ENCODE assay signal across 8 mouse cellular contexts in the genomic region with DNA sequence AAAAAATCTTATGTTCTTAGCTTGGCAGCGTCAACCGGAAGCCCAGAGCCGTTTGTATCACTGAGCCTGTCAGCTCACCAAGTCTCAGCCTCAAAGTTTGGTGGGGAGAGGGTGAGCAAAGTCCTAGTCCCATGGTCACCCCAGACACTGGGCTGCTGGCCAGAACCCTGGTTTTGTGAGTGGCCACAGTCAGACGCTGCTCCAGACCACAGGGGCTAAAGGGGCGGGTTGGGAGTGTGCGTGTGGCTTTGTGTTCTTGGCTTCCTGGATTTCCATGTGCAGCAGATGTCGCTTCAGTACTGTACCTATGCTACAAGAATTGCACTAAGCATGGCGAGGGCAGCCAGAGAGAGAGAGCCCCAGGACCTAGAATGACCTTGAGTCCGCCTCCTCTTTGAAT. TPM values are rescaled to one million over a fixed set of nuclear protein-coding genes. Genes with fewer than 3 reads are reported as not detected.
DNase-seq lines count a peak whose midpoint lies in the region; ATAC-seq and TF ChIP-seq lines count a peak whose summit lies in the region.
"Had no signal": no experiment of that assay in that cellular context is flagged by ENCODE, and none has a peak within 500 bp of the region (broad histone marks: within the 10 kb centered on the region; RNA-seq: fewer than 3 reads in every experiment).

No protein-coding gene starts in this region.

- no peaks in the 10 kb centered on the region for H3K36me3 ChIP-seq in lung, embryonic 16.5 days (ENCODE audit: control insufficient read depth, insufficient read depth, low read length)
- peaks cover 19% of the 10 kb centered on the region for H3K36me3 ChIP-seq in embryonic facial prominence, embryonic 10.5 days (replicated peaks)
- peaks cover 9% of the 10 kb centered on the region for H3K36me3 ChIP-seq in intestine, postnatal 0 days (ENCODE audit: control insufficient read depth, insufficient read depth)

- ATAC-seq in lung, embryonic 16.5 days (ENCODE audit: low read depth): no peak
- no peak for ATAC-seq in intestine, postnatal 0 days

- H3K9me3 ChIP-seq in lung, embryonic 16.5 days (ENCODE audit: control insufficient read depth, low read length): no peaks in the 10 kb centered on the region
- no peaks in the 10 kb centered on the region for H3K9me3 ChIP-seq in embryonic facial prominence, embryonic 10.5 days
- H3K9me3 ChIP-seq in intestine, postnatal 0 days (ENCODE audit: control insufficient read depth): no peaks in the 10 kb centered on the region

- TF ChIP-seq POLR2A in lung, adult 2 months (IDR thresholded peaks at IDR 0.05; ENCODE audit: borderline replicate concordance, extremely low read depth, low read depth, low read length): no peak

- H3K9ac ChIP-seq in lung, embryonic 16.5 days (ENCODE audit: low read length): no peak overlapping the region; the same call in 1 of the 2 replicates
- no peak overlapping the region for H3K9ac ChIP-seq in intestine, postnatal 0 days (ENCODE audit: low read depth, low read length)

- TF ChIP-seq CTCF in lung, adult 2 months (IDR thresholded peaks at IDR 0.05; ENCODE audit: insufficient read depth, low read length): no peak
- TF ChIP-seq CTCF in intestine, postnatal 0 days (IDR thresholded peaks at IDR 0.05; ENCODE audit: low read depth): no peak

- H3K4me1 ChIP-seq in lung, embryonic 16.5 days (replicated peaks; ENCODE audit: control insufficient read depth, insufficient read depth, low read length): peaks cover 38% of the 10 kb centered on the region
- H3K4me1 ChIP-seq in lung, adult 2 months (ENCODE audit: control insufficient read depth, insufficient read depth, low read length): peaks cover 12% of the 10 kb centered on the region
- peaks cover 65% of the 10 kb centered on the region for H3K4me1 ChIP-seq in embryonic facial prominence, embryonic 10.5 days
- H3K4me1 ChIP-seq in intestine, postnatal 0 days (replicated peaks; ENCODE audit: control insufficient read depth, insufficient read depth, low read length): peaks cover 10% of the 10 kb centered on the region; the same call in 1 of the 2 replicates

- no peak for DNase-seq in lung, adult 2 months
- DNase-seq in embryonic facial prominence, embryonic 10.5 days (ENCODE audit: low spot score): no peak
- peak; percentile 80 for DNase-seq in lung, postnatal 10 days
- DNase-seq in gastrocnemius, adult 8-10 months (ENCODE audit: low spot score in 2 of 2): no peak
- DNase-seq in layer of hippocampus, postnatal 36 days: no peak

- H3K27ac ChIP-seq in lung, embryonic 16.5 days (ENCODE audit: low read length): peak overlapping the region; percentile 94
- H3K27ac ChIP-seq in embryonic facial prominence, embryonic 10.5 days (replicated peaks): peak overlapping the region; percentile 89
- peak overlapping the region; percentile 88 for H3K27ac ChIP-seq in intestine, postnatal 0 days (ENCODE audit: low read depth, low read length)

- no peak overlapping the region for H3K4me3 ChIP-seq in lung, embryonic 16.5 days (ENCODE audit: low read length)
- H3K4me3 ChIP-seq in lung, adult 2 months (replicated peaks; ENCODE audit: extremely low read depth, low read depth, low read length): no peak overlapping the region
- 0 out of 2 replicates have a peak overlapping the region, but pooled peaks have one; percentile 65 for H3K4me3 ChIP-seq in embryonic facial prominence, embryonic 10.5 days
- no peak overlapping the region for H3K4me3 ChIP-seq in intestine, postnatal 0 days (ENCODE audit: low read depth, low read length)

- 68% methylated on average over 9 of the region's 9 CpGs for WGBS in lung, embryonic 16.5 days
- WGBS in lung, adult 2 months: 65% methylated on average over 9 of the region's 9 CpGs
- 89% methylated on average over 9 of the region's 9 CpGs for WGBS in embryonic facial prominence, embryonic 10.5 days
- WGBS in intestine, postnatal 0 days: 66% methylated on average over 9 of the region's 9 CpGs

- H3K4me2 ChIP-seq in lung, embryonic 16.5 days (ENCODE audit: low read depth, low read length): no peak overlapping the region
- peak overlapping the region; percentile 68 for H3K4me2 ChIP-seq in intestine, postnatal 0 days (replicated peaks; ENCODE audit: low read depth)

- H3K27me3 ChIP-seq in lung, embryonic 16.5 days (ENCODE audit: control insufficient read depth, insufficient read depth, low read depth, low read length): no peaks in the 10 kb centered on the region
- H3K27me3 ChIP-seq in embryonic facial prominence, embryonic 10.5 days (replicated peaks; ENCODE audit: low read depth, poor library complexity, severe bottlenecking): no peaks in the 10 kb centered on the region
- no peaks in the 10 kb centered on the region for H3K27me3 ChIP-seq in intestine, postnatal 0 days (replicated peaks; ENCODE audit: control insufficient read depth, insufficient read depth, low read length)

RNA-seq across cellular contexts. Expression of gene Sigmar1, which starts 3.2 kb away (rescaled TPM):
- polyA plus RNA-seq in lung, embryonic 16.5 days (2015; fragmentation: Nextera tagmentation; extraction: Ambion mirVana): 69.9 and 72.2 TPM in 2 replicates
- 70.9 and 83.3 TPM in 2 replicates for polyA plus RNA-seq in lung, adult 2 months (2012; rRNA removed)
- 87.6 and 91.5 TPM in 2 replicates for polyA plus RNA-seq in embryonic facial prominence, embryonic 10.5 days (2016; fragmentation: Nextera tagmentation; extraction: Ambion mirVana)
- polyA plus RNA-seq in intestine, postnatal 0 days (2015; fragmentation: Nextera tagmentation; extraction: Ambion mirVana): 46.4 and 50.6 TPM in 2 replicates
- 1 to 10 TPM; 5.9 to 8.9 (median 6.7) TPM for total RNA-seq in gastrocnemius, adult 8-10 months (2022)
- total RNA-seq in layer of hippocampus, postnatal 36 days (2021): 10 to 100 TPM; 38.6 to 41.1 TPM

RNA-seq across cellular contexts. Expression of gene Galt, which starts 4.2 kb away (rescaled TPM):
- 36.5 and 39.6 TPM in 2 replicates for polyA plus RNA-seq in lung, embryonic 16.5 days (2015; fragmentation: Nextera tagmentation; extraction: Ambion mirVana)
- 95.1 and 103 TPM in 2 replicates for polyA plus RNA-seq in lung, adult 2 months (2012; rRNA removed)
- 31.2 and 34.3 TPM in 2 replicates for polyA plus RNA-seq in embryonic facial prominence, embryonic 10.5 days (2016; fragmentation: Nextera tagmentation; extraction: Ambion mirVana)
- polyA plus RNA-seq in intestine, postnatal 0 days (2015; fragmentation: Nextera tagmentation; extraction: Ambion mirVana): 90.5 and 105 TPM in 2 replicates
- 10 to 100 TPM; 26.3 to 29.3 (median 27.4) TPM for total RNA-seq in gastrocnemius, adult 8-10 months (2022)
- 10 to 100 TPM; 51.5 to 52.1 TPM for total RNA-seq in layer of hippocampus, postnatal 36 days (2021)

RNA-seq across cellular contexts. Expression of gene Ccl27a, which starts 14.8 kb away (rescaled TPM):
- polyA plus RNA-seq in lung, embryonic 16.5 days (2015; fragmentation: Nextera tagmentation; extraction: Ambion mirVana): 30.5 and 33.2 TPM in 2 replicates
- polyA plus RNA-seq in lung, adult 2 months (2012; rRNA removed): 34.5 and 43.2 TPM in 2 replicates
- 41.4 and 43.2 TPM in 2 replicates for polyA plus RNA-seq in embryonic facial prominence, embryonic 10.5 days (2016; fragmentation: Nextera tagmentation; extraction: Ambion mirVana)
- 21.5 and 21.9 TPM in 2 replicates for polyA plus RNA-seq in intestine, postnatal 0 days (2015; fragmentation: Nextera tagmentation; extraction: Ambion mirVana)
- 10 to 100 TPM; 15.0 to 21.0 (median 18.9) TPM for total RNA-seq in gastrocnemius, adult 8-10 months (2022)
- total RNA-seq in layer of hippocampus, postnatal 36 days (2021): 100 to 1,000 TPM; 137 to 138 TPM

RNA-seq across cellular contexts. Expression of gene Arid3c, which starts 28.3 kb away (rescaled TPM):
- not detected in 2 replicates for polyA plus RNA-seq in lung, embryonic 16.5 days (2015; fragmentation: Nextera tagmentation; extraction: Ambion mirVana)
- polyA plus RNA-seq in lung, adult 2 months (2012; rRNA removed): not detected in 2 replicates
- 0.50 and 0.86 TPM in 2 replicates for polyA plus RNA-seq in embryonic facial prominence, embryonic 10.5 days (2016; fragmentation: Nextera tagmentation; extraction: Ambion mirVana)
- not detected in 2 replicates for polyA plus RNA-seq in intestine, postnatal 0 days (2015; fragmentation: Nextera tagmentation; extraction: Ambion mirVana)
- not detected for total RNA-seq in gastrocnemius, adult 8-10 months (2022)
- total RNA-seq in layer of hippocampus, postnatal 36 days (2021): not detected
- total RNA-seq: heart, postnatal 36 days had no signal

RNA-seq across cellular contexts. Expression of gene Dctn3, which starts 36.2 kb away (rescaled TPM):
- 137 and 156 TPM in 2 replicates for polyA plus RNA-seq in lung, embryonic 16.5 days (2015; fragmentation: Nextera tagmentation; extraction: Ambion mirVana)
- 44.3 and 45.0 TPM in 2 replicates for polyA plus RNA-seq in lung, adult 2 months (2012; rRNA removed)
- 133 and 140 TPM in 2 replicates for polyA plus RNA-seq in embryonic facial prominence, embryonic 10.5 days (2016; fragmentation: Nextera tagmentation; extraction: Ambion mirVana)
- polyA plus RNA-seq in intestine, postnatal 0 days (2015; fragmentation: Nextera tagmentation; extraction: Ambion mirVana): 127 and 144 TPM in 2 replicates
- 10 to 100 TPM; 39.1 to 50.9 (median 40.7) TPM for total RNA-seq in gastrocnemius, adult 8-10 months (2022)
- total RNA-seq in layer of hippocampus, postnatal 36 days (2021): 100 to 1,000 TPM; 143 to 154 TPM
